Mouse (Mus musculus): ENCODE measurements around the gene Sec14l2.
"Not testable (repeated sequence)": the region's sequence is repeated elsewhere in the genome, so short reads cannot be mapped to it uniquely, and the experiment has no call there.

Sec14l2 gene

GRCm38 (mm10) chr11:4128461-4128860, 5.2 kb upstream of the Sec14l2 start:
- DNase-seq, result not testable (repeated sequence)

- no peak for DNase-seq
Observed at GRCm38 (mm10) chr11:4127059-4127458, 3.8 kb upstream of the Sec14l2 start.

DNA sequence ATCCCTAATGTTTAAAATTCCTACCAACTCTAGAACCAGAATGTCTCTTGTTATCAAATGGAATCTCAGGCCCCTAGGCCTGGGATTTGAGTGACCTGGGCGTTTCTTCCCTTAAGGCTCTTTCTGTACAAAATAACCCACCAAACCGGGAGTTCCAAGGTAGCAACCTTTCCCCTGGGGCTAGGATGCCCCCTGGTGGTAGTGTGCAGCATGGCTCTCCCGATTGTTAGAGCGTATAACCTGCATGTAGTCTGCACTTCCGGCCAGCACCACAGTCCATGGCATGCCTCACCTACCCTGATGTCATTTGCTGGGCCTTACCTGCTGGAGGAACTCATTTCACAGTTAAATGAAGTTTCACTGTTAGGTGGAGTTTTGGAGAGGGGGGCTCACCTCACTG, 707 bp upstream of the Sec14l2 start:
- DNase-seq, result peak; percentile 34 to 73

GRCm38 (mm10) chr11:4122226-4122625, 989 bp downstream of the Sec14l2 start:
- no peak for DNase-seq

DNA sequence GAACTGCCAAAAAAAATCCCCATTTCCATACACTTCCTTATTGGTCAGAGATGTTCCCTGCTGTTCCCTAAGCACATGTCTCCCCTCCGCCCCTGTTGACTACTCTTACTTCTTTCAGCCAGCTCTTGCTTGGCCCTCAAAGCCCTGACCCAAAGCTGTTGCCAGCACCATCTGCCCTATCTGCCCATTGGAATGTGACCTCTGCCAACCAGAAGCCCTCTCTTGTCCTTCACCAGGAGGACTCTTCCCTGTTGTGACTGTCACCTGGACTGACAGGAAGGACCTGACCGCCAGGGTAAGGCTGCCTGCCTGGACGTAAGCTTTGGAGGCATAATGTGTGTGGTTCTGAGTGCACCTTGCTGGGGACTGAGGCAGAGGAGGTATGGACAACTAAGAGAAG, 1.5 kb downstream of the Sec14l2 start:
- no peak for DNase-seq

- DNase-seq, result no peak
Observed at GRCm38 (mm10) chr11:4119635-4120034, 3.6 kb downstream of the Sec14l2 start.

- peak; percentile 79 to 89 for DNase-seq
Observed at GRCm38 (mm10) chr11:4118081-4118921, 4.9 kb downstream of the Sec14l2 start.

- DNase-seq, result no peak
Observed at GRCm38 (mm10) chr11:4117372-4118071, 5.7 kb downstream of the Sec14l2 start.

DNA sequence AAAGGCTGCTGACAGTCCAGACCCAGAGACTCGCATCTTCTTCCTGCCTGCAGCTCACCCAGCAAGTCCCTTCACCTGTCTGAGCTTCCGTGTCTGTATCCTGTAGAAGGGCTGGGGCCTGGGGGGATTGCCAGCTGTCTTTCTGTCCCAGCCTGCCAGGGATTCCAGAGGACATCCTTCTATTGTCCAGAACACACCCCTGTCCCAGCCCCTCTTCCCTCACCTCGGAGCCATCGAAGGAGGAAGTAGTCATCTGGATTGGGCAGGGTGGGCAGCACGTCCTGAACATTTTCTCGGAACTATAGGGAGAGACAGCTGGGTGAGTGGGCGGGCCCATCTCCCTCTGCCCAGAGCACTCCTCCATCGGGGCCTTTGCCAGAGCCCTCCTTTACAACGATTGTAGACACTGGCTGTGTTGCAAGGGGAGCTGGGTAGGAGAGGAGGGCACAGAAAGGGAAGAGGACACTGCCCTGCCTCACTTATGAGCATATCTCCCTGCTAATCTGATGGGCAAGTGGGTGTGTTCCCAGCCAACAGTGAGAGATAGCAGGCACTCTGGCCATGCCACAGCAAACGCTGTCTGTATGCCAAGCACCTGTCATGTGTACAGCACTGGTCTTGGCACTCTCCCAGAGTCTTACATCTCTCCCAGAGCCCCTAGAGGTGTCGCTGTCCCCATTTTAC, 6.6 kb downstream of the Sec14l2 start:
- no peak for DNase-seq

DNA sequence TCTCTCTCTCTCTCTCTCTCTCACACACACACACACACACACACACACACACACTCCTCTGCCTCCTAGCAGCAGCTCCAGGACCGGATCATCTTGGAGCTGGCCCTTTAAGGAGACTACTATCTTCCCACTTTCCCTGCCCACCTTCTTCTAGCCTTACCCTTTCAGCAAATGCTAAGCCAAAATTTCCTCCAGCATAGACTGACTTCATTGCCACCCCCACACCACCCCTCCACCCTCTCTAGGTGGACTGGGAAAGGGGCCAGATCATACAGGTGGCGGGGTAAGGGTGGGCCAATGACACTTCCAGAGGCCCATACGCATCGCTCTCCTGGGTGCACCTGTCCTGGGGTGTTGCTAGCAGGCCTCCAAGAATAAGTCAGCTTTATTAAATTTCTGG, 7.8 kb downstream of the Sec14l2 start:
- DNase-seq, result no peak

DNA sequence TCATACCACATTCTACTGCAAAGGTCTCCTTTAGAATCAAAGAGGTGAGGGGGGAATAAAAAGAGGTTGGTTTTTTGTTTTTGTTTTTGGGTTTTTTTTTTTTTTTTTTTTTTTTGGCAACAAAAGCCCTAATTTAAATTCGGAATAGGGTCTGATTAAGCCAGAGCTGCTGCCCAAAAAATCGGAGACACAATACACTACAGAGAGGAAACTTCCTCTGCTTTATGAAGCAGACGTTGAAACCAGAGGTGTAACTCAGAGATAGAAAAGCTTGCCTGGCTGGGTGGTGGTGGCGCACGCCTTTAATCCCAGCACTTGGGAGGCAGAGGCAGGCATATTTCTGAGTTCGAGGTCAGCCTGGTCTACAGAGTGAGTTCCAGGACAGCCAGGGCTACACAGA, 8.7 kb downstream of the Sec14l2 start:
- not testable (repeated sequence) for DNase-seq

- no peak for DNase-seq
Observed at GRCm38 (mm10) chr11:4113970-4114369, 9.2 kb downstream of the Sec14l2 start.

DNA sequence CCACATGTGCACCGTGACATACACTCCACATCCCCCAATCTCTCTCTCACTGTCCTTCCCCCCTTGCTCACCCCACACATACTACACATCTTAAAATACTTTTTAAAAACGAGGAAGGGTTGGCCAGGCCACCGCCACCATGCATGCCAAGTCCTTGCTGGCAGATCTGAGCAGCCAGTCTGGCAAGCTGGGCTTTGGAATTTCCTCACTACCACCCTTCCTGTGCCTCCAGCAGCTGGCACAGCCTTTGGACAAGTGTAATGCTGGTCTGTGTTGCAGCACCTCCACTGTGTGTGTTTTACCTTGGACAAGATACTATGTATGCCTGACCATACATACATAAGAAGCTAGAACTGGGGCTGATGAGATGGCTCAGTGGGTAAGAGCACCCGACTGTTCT, 9.7 kb downstream of the Sec14l2 start:
- no peak for DNase-seq

DNA sequence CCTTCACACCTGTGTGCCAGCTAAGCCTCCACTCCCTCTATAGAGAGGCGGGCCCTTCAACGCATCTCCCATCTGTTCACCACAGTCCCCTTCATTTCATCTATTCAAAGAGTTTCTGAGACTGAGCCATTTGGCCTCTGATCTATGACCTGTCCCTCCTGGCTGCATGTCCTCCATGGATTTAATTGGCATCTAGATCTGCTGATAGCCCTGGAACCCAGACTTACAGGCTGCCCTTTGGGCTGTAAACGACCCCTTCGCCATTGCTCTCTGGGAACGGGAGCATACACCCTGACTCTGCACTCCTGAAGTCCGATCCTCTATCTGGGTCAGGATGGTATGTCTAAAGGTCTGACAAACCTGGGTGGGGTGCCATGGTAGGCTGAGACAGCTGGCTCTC, 10.4 kb downstream of the Sec14l2 start:
- no peak for DNase-seq

- DNase-seq, result no peak
Observed at GRCm38 (mm10) chr11:4112033-4112432, 11.2 kb downstream of the Sec14l2 start.

- DNase-seq, result no peak
Observed at GRCm38 (mm10) chr11:4108691-4109090, 14.5 kb downstream of the Sec14l2 start.

DNA sequence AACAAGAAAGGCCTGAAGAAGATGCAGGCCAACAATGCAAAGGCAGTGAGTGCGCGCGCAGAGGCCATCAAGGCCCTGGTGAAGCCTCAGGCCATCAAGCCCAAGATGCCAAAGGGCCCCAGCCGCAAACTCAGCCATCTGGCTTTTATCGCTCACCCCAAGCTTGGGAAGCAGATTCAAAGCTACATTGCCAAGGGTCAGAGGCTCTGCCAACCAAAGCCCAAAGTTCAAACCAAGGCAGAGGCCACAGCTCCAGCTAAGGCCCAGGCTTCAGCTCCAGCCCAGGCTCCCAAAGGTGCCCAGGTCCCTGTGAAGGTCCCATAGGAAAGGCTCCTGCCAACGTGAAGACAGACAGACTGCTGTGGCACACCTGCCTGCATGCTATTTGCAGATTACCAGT, 15.3 kb downstream of the Sec14l2 start:
- not testable (repeated sequence) for DNase-seq

GRCm38 (mm10) chr11:4105444-4105843, 17.8 kb downstream of the Sec14l2 start:
- DNase-seq, result no peak

DNA sequence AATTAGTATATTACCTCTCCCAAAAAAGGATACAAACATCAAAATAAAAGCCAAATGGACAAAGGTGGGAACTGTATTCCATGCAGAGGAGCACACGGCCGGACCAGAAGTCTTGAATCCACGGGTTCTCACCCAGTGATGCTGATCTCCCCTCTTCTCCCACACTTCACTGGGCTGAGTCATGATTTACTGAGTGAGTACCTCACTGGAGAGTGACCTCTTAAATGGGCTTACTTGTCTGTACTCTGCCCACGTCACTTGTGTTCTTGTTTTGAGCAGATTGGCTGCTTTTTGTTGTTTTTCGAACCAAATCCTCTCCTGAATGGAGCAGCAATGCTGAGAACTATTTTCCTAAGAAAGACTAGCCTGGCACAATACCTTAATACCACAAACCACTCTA, 18.2 kb downstream of the Sec14l2 start:
- DNase-seq, result no peak

GRCm38 (mm10) chr11:4103522-4103921, 19.7 kb downstream of the Sec14l2 start:
- DNase-seq, result no peak

- no peak for DNase-seq
Observed at GRCm38 (mm10) chr11:4101851-4102250, 21.4 kb downstream of the Sec14l2 start.

DNA sequence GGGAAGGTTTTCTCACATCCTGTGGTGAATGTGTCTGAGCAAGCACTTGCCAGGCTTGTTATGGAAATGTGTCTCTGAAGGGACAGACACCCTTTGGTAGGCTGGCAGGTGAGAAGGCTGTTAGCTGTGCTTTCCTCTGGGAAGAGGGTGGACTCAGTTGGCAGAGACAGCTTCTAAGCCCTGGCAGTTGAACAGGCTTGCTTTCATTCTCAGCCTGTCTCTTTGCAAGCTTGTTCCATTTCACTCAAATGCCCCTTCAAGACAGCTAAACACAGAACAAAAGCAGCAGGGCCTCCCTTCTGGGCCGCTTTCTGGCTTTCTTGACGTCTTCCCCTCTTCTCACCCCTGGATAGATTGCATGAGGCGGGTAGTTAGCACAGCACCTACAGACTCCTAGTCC, 23.8 kb downstream of the Sec14l2 start:
- no peak for DNase-seq

DNA sequence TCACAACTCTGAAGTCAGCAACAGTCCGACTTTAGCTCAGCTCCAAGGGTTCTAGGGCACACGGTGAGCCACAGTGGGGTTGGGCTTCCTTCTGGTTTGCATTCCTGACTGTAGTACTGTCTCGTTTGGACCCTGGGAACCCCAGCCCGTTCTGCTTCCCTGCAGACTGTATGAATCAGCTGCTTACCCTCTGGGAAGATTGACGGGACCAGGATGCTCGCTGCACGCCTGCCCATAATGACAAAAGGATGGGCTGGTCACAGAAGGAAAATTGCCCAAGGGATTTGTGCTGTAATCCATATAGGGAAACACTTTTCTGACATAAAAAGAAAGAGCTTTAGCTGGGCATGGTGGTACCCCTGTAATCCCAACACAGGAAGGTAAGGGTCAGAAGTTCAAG, 24.4 kb downstream of the Sec14l2 start:
- no peak for DNase-seq

DNA sequence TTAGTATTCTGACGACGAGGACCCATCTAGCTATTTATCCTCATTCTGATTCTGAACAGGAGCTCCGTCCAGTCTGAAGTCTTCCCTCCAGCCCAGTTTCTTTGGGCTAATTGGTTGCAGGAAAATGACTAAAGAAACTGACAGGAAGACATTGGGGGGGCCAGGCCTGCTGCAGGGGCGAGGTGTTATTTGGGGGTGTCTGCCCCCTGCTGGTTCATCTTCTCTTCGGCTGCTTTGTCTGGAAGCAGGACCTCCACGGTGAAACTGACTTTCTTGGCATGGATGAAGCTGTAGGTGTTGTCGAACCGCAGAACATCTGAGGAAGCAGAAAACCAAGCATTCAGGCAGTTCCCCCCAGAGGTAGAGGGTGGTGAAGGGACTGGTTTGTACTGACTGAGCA, 25.1 kb downstream of the Sec14l2 start:
- no peak for DNase-seq

Data from kidney, postnatal 36 days (tissue).